In the genomic region with DNA sequence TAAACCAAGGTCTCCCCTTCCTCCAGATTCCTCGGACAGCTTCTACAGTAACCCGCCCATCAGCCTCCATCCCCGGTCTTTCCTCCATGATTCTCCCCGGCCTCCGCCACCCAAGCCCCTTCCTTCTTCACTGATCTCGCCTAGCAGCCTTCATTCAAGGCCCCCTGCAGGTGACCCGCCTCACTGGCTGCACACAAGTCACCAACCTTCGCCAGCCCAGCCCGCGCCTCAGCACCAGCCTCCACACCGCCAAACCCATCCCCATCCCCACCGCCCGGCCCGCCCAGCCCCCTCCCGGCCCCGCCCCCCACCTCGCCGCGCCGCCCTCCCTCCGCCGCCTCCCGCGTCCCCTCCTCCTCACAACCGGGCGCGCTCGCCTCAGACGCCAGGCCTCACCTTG, we compare ENCODE assay signal across 8 mouse cellular contexts. TPM values are rescaled to one million over a fixed set of nuclear protein-coding genes. Genes with fewer than 3 reads are reported as not detected.
DNase-seq lines count a peak whose midpoint lies in the region; ATAC-seq and TF ChIP-seq lines count a peak whose summit lies in the region.

No protein-coding gene starts in this region.

- H3K4me2 ChIP-seq in embryonic facial prominence, embryonic 11.5 days (ENCODE audit: low read depth, low read length): peak overlapping the region; percentile 66
- peak overlapping the region; percentile 86 for H3K4me2 ChIP-seq in liver, postnatal 0 days (ENCODE audit: low read depth, low read length)
- H3K4me2 ChIP-seq in neural tube, embryonic 14.5 days (ENCODE audit: low read depth, low read length): peak overlapping the region; percentile 84

- no peaks in the 10 kb centered on the region for H3K27me3 ChIP-seq in embryonic facial prominence, embryonic 11.5 days (ENCODE audit: control insufficient read depth, insufficient read depth, low read length)
- H3K27me3 ChIP-seq in liver, postnatal 0 days (ENCODE audit: insufficient read depth, low read length): no peaks in the 10 kb centered on the region
- H3K27me3 ChIP-seq in neural tube, embryonic 14.5 days (ENCODE audit: control insufficient read depth, insufficient read depth, low read length): no peaks in the 10 kb centered on the region

- intact Hi-C loops in left cerebral cortex, postnatal 14 days (cut with DNase I): no loop called here

- no peak for TF ChIP-seq EP300 in liver, postnatal 0 days (IDR thresholded peaks at IDR 0.05; ENCODE audit: low read depth)

- no peaks in the 10 kb centered on the region for H3K9me3 ChIP-seq in embryonic facial prominence, embryonic 11.5 days (replicated peaks; ENCODE audit: control insufficient read depth, low read length)
- no peaks in the 10 kb centered on the region for H3K9me3 ChIP-seq in liver, postnatal 0 days (ENCODE audit: low read length)
- no peaks in the 10 kb centered on the region for H3K9me3 ChIP-seq in neural tube, embryonic 14.5 days (ENCODE audit: control insufficient read depth, low read length)

- peaks cover 4% of the 10 kb centered on the region; the same call in 1 of the 2 replicates for H3K4me1 ChIP-seq in embryonic facial prominence, embryonic 11.5 days (ENCODE audit: control insufficient read depth, insufficient read depth, low read length)
- peaks cover 23% of the 10 kb centered on the region for H3K4me1 ChIP-seq in liver, postnatal 0 days (ENCODE audit: insufficient read depth)
- H3K4me1 ChIP-seq in neural tube, embryonic 14.5 days (ENCODE audit: control insufficient read depth, insufficient read depth, low read length): peaks cover 21% of the 10 kb centered on the region

- peak; percentile 40 to 52 for DNase-seq in left cerebral cortex, postnatal 14 days (ENCODE audit: low spot score in 2 of 2)
- DNase-seq in left cerebral cortex, adult 8-10 months (ENCODE audit: low spot score in 2 of 2): no peak
- DNase-seq in WW6 (ENCODE audit: low read depth, low spot score): peak; percentile 59
- DNase-seq in embryonic facial prominence, embryonic 11.5 days (ENCODE audit: low spot score): peak; percentile 80
- DNase-seq in liver, postnatal 0 days: peak; percentile 80
- no peak for DNase-seq in urinary bladder, postnatal 25 days (ENCODE audit: low spot score)

- peak; percentile 50 for TF ChIP-seq CTCF in liver, postnatal 0 days (IDR thresholded peaks at IDR 0.05; ENCODE audit: low read depth)

- peak overlapping the region; percentile 89 for H3K27ac ChIP-seq in embryonic facial prominence, embryonic 11.5 days (replicated peaks; ENCODE audit: low read depth, low read length)
- H3K27ac ChIP-seq in liver, postnatal 0 days (ENCODE audit: low read depth): peak overlapping the region; percentile 84
- peak overlapping the region; percentile 94 for H3K27ac ChIP-seq in neural tube, embryonic 14.5 days (ENCODE audit: low read depth, low read length)

- WGBS in embryonic facial prominence, embryonic 11.5 days: 1% methylated on average over 25 of the region's 29 CpGs
- under 1% methylated on average over 27 of the region's 29 CpGs for WGBS in liver, postnatal 0 days (ENCODE audit: insufficient replicate concordance)
- 3% methylated on average over 23 of the region's 29 CpGs for WGBS in neural tube, embryonic 14.5 days

- H3K4me3 ChIP-seq in embryonic facial prominence, embryonic 11.5 days (ENCODE audit: low read depth, low read length): peak overlapping the region; percentile 69
- H3K4me3 ChIP-seq in liver, postnatal 0 days (ENCODE audit: low read depth, low read length): peak overlapping the region; percentile 80
- peak overlapping the region; percentile 60 for H3K4me3 ChIP-seq in neural tube, embryonic 14.5 days (ENCODE audit: low read depth, low read length)

- peak; percentile 83 for ATAC-seq in embryonic facial prominence, embryonic 11.5 days (replicated peaks; ENCODE audit: insufficient number of reproducible peaks, low FRiP score, low TSS enrichment, low read depth)
- peak; percentile 27 for ATAC-seq in inflammation-experienced regulatory T-cells, adult 6 months
- ATAC-seq in liver, postnatal 0 days: peak; percentile 57
- ATAC-seq in neural tube, embryonic 14.5 days (ENCODE audit: low read depth): peak; percentile 83

- peak overlapping the region; percentile 90 for H3K9ac ChIP-seq in embryonic facial prominence, embryonic 11.5 days (replicated peaks; ENCODE audit: low read length)
- H3K9ac ChIP-seq in liver, postnatal 0 days (replicated peaks): peak overlapping the region; percentile 74
- peak overlapping the region; percentile 72 for H3K9ac ChIP-seq in neural tube, embryonic 14.5 days (replicated peaks; ENCODE audit: low read depth, low read length)

- H3K36me3 ChIP-seq in embryonic facial prominence, embryonic 11.5 days (replicated peaks; ENCODE audit: control insufficient read depth, insufficient read depth, low read depth, low read length): no peaks in the 10 kb centered on the region
- H3K36me3 ChIP-seq in liver, postnatal 0 days (replicated peaks; ENCODE audit: insufficient read depth, low read length): peaks cover 1% of the 10 kb centered on the region; the same call in 1 of the 2 replicates
- peaks cover 15% of the 10 kb centered on the region for H3K36me3 ChIP-seq in neural tube, embryonic 14.5 days (ENCODE audit: control insufficient read depth, insufficient read depth, low read length)

RNA-seq across cellular contexts. Expression of a gene that starts 0.3 kb away (rescaled TPM):
- 10 to 100 TPM; 21.2 to 21.5 TPM for total RNA-seq in left cerebral cortex, postnatal 14 days (2021)
- 10 to 100 TPM; 17.0 to 19.8 (median 18.5) TPM for total RNA-seq in left cerebral cortex, adult 8-10 months (2022)
- 9.8 and 11.3 TPM in 2 replicates for polyA plus RNA-seq in embryonic facial prominence, embryonic 11.5 days (2014; fragmentation: Nextera tagmentation; extraction: Ambion mirVana)
- polyA plus RNA-seq in inflammation-experienced regulatory T-cells, adult 6 months (2017; shearing (Covaris generic)): 10 to 100 TPM; 16.6 to 20.0 (median 18.6) TPM
- polyA plus RNA-seq in liver, postnatal 0 days (2015; fragmentation: Nextera tagmentation; extraction: Ambion mirVana): 2.3 and 2.8 TPM in 2 replicates
- 16.5 and 19.0 TPM in 2 replicates for polyA plus RNA-seq in neural tube, embryonic 14.5 days (2014; fragmentation: Nextera tagmentation; extraction: Ambion mirVana)

RNA-seq across cellular contexts. Expression of a gene that starts 21.6 kb away (rescaled TPM):
- total RNA-seq in left cerebral cortex, postnatal 14 days (2021): not detected
- total RNA-seq in left cerebral cortex, adult 8-10 months (2022): not detected
- polyA plus RNA-seq in embryonic facial prominence, embryonic 11.5 days (2014; fragmentation: Nextera tagmentation; extraction: Ambion mirVana): 0.14 TPM in 1 of 2 replicates, not detected in the other
- 10 to 100 TPM in 1 of 3 experiments, 1 to 10 TPM in 2; 8.5 to 32.9 (median 8.7) TPM for polyA plus RNA-seq in inflammation-experienced regulatory T-cells, adult 6 months (2017; shearing (Covaris generic))
- polyA plus RNA-seq in liver, postnatal 0 days (2015; fragmentation: Nextera tagmentation; extraction: Ambion mirVana): not detected in 2 replicates
- 0.43 and 0.50 TPM in 2 replicates for polyA plus RNA-seq in neural tube, embryonic 14.5 days (2014; fragmentation: Nextera tagmentation; extraction: Ambion mirVana)

RNA-seq across cellular contexts. Expression of a gene that starts 37.6 kb away (rescaled TPM):
- 10 to 100 TPM; 18.5 to 21.1 TPM for total RNA-seq in left cerebral cortex, postnatal 14 days (2021)
- 10 to 100 TPM; 19.5 to 26.3 (median 24.3) TPM for total RNA-seq in left cerebral cortex, adult 8-10 months (2022)
- polyA plus RNA-seq in embryonic facial prominence, embryonic 11.5 days (2014; fragmentation: Nextera tagmentation; extraction: Ambion mirVana): 7.5 and 8.2 TPM in 2 replicates
- 10 to 100 TPM in 2 of 3 experiments, 1 to 10 TPM in 1; 9.4 to 13.2 (median 13.2) TPM for polyA plus RNA-seq in inflammation-experienced regulatory T-cells, adult 6 months (2017; shearing (Covaris generic))
- polyA plus RNA-seq in liver, postnatal 0 days (2015; fragmentation: Nextera tagmentation; extraction: Ambion mirVana): 1.3 and 1.5 TPM in 2 replicates
- polyA plus RNA-seq in neural tube, embryonic 14.5 days (2014; fragmentation: Nextera tagmentation; extraction: Ambion mirVana): 10.1 and 12.8 TPM in 2 replicates

RNA-seq across cellular contexts. Expression of a gene that starts 39.3 kb away (rescaled TPM):
- total RNA-seq in left cerebral cortex, postnatal 14 days (2021): 1 to 10 TPM; 3.9 to 4.0 TPM
- 1 to 10 TPM; 4.1 to 4.6 (median 4.5) TPM for total RNA-seq in left cerebral cortex, adult 8-10 months (2022)
- 1.2 and 2.0 TPM in 2 replicates for polyA plus RNA-seq in embryonic facial prominence, embryonic 11.5 days (2014; fragmentation: Nextera tagmentation; extraction: Ambion mirVana)
- 1 to 10 TPM in 1 of 3 experiments, under 1 TPM in 2; 0.53 to 1.4 (median 0.91) TPM for polyA plus RNA-seq in inflammation-experienced regulatory T-cells, adult 6 months (2017; shearing (Covaris generic))
- polyA plus RNA-seq in liver, postnatal 0 days (2015; fragmentation: Nextera tagmentation; extraction: Ambion mirVana): 0.36 and 0.41 TPM in 2 replicates
- 1.8 and 2.2 TPM in 2 replicates for polyA plus RNA-seq in neural tube, embryonic 14.5 days (2014; fragmentation: Nextera tagmentation; extraction: Ambion mirVana)

RNA-seq across cellular contexts. Expression of a gene that starts 43.5 kb away (rescaled TPM):
- 10 to 100 TPM; 56.4 to 58.3 TPM for total RNA-seq in left cerebral cortex, postnatal 14 days (2021)
- total RNA-seq in left cerebral cortex, adult 8-10 months (2022): 10 to 100 TPM; 44.3 to 52.9 (median 47.4) TPM
- polyA plus RNA-seq in embryonic facial prominence, embryonic 11.5 days (2014; fragmentation: Nextera tagmentation; extraction: Ambion mirVana): 9.5 and 10.0 TPM in 2 replicates
- 10 to 100 TPM; 13.9 to 24.2 (median 21.3) TPM for polyA plus RNA-seq in inflammation-experienced regulatory T-cells, adult 6 months (2017; shearing (Covaris generic))
- 4.4 and 4.5 TPM in 2 replicates for polyA plus RNA-seq in liver, postnatal 0 days (2015; fragmentation: Nextera tagmentation; extraction: Ambion mirVana)
- polyA plus RNA-seq in neural tube, embryonic 14.5 days (2014; fragmentation: Nextera tagmentation; extraction: Ambion mirVana): 26.8 and 30.7 TPM in 2 replicates

Comparison
In these comparisons a context has a peak if more than half of its experiments do, and no peak if none do; other contexts are left out.
1. DNase-seq: peak in left cerebral cortex, postnatal 14 days (2 of 2), WW6 (single experiment), embryonic facial prominence, embryonic 11.5 days (single experiment) and liver, postnatal 0 days (single experiment); none in left cerebral cortex, adult 8-10 months (0 of 2) and urinary bladder, postnatal 25 days (single experiment).
2. ATAC-seq: peak in every context shown above with its lines; median percentile 83 in embryonic facial prominence, embryonic 11.5 days; 83 in neural tube, embryonic 14.5 days; 57 in liver, postnatal 0 days; 27 in inflammation-experienced regulatory T-cells, adult 6 months.
3. Peak in every context shown above with its lines, with median percentiles within 50 percentile points of each other: H3K27ac ChIP-seq, H3K4me2 ChIP-seq, H3K4me3 ChIP-seq and H3K9ac ChIP-seq.